Mouse (Mus musculus) testis, adult 2 months (tissue): Measurements from ENCODE around the gene Parg. TPM values are rescaled to one million over a fixed set of nuclear protein-coding genes. Genes with fewer than 3 reads are reported as not detected.
A peak's percentile ranks its signal among the peaks of the same experiment; 100 is the strongest.

Source experiments
- H3K27ac ChIP-seq: fragments of 200-500 bp; 2 replicates; pipeline ENCODE4 v1.5.1; 2012; ENCODE audit warnings: low read depth, low read length; ENCODE audit not compliant: control insufficient read depth, insufficient read depth
- H3K27me3 ChIP-seq: fragments of 200-500 bp; 2 replicates; pipeline ENCODE4 v1.6.1; 2012; ENCODE audit warnings: mild to moderate bottlenecking, low read length, moderate library complexity; ENCODE audit not compliant: control insufficient read depth, insufficient read depth
- H3K36me3 ChIP-seq: fragments of 200-500 bp; 2 replicates; pipeline ENCODE4 v1.6.1; 2012; ENCODE audit warnings: mild to moderate bottlenecking, low read length; ENCODE audit not compliant: control insufficient read depth, insufficient read depth
- H3K4me1 ChIP-seq: fragments of 200-500 bp; 2 replicates; pipeline ENCODE4 v1.6.1; 2012; ENCODE audit warnings: low read length; ENCODE audit not compliant: control insufficient read depth, insufficient read depth
- H3K4me3 ChIP-seq: fragments of 200-500 bp; 2 replicates; pipeline ENCODE4 v1.5.1; 2012; ENCODE audit warnings: low read depth, mild to moderate bottlenecking, low read length, moderate library complexity, mixed read lengths; ENCODE audit not compliant: control insufficient read depth
- CTCF ChIP-seq: fragments of 200-500 bp; IDR thresholded peaks from 2 replicates; pipeline ENCODE4 v1.5.1; 2012; ENCODE audit warnings: low read depth, mild to moderate bottlenecking, inconsistent platforms, low read length, moderate library complexity; ENCODE audit not compliant: control insufficient read depth, insufficient read depth, insufficient replicate concordance
- POLR2A ChIP-seq: fragments of 200-500 bp; IDR thresholded peaks from 2 replicates; pipeline ENCODE4 v1.6.1; 2012; ENCODE audit warnings: low read depth, mild to moderate bottlenecking, inconsistent platforms, low read length, moderate library complexity; ENCODE audit not compliant: control insufficient read depth
- polyA plus RNA-seq: library from polyadenylated mRNA; depleted of rRNA; stranded (reverse); fragments of >200 nt; gene quantifications from 2 replicates; pipeline ENCODE4 v1.2.3, GENCODE M21; 2012

Parg gene
- polyA plus RNA-seq, 1 experiment = 7.6 TPM

GRCm38 (mm10) chr14:32301622-32302021, 99.9 kb downstream of the Parg start:
- H3K27me3 ChIP-seq = no peaks in the 10 kb centered on the region
- no peaks in the 10 kb centered on the region for H3K36me3 ChIP-seq
- H3K4me1 ChIP-seq = no peaks in the 10 kb centered on the region; the same call in 1 of the 2 replicates
- no peak overlapping the region for H3K4me3 ChIP-seq
- no peak for TF ChIP-seq CTCF
- TF ChIP-seq POLR2A = no peak
- H3K27ac ChIP-seq = 0 out of 2 replicates have a peak overlapping the region, but pooled peaks have one; percentile 24

DNA sequence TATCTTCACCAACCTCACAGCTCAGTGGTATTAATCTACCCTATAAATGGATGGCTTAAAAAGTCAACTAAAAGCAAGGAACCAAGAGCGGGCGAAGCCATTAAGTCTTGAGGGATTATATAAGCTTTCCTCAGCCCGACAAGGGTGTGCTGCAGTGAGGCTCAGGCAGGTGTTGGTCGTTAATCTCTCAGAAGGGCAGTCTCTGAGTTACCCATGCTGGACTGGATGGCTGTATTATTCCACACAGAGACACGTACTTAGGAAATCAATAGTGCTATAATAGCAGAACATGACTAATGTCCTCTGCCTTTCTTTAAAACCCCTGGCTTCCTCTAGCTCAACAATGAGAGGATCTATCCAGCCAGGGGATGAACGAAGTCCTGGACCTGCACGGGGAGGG, 100.7 kb downstream of the Parg start:
- Histone ChIP-seq H3K4me1 (no peaks in the 10 kb centered on the region; the same call in 1 of the 2 replicates), H3K4me3 (no peak overlapping the region), H3K36me3 (no peaks in the 10 kb centered on the region), H3K27ac (no peak overlapping the region), H3K27me3 (no peaks in the 10 kb centered on the region)
- TF ChIP-seq CTCF (no peak), POLR2A (no peak)

DNA sequence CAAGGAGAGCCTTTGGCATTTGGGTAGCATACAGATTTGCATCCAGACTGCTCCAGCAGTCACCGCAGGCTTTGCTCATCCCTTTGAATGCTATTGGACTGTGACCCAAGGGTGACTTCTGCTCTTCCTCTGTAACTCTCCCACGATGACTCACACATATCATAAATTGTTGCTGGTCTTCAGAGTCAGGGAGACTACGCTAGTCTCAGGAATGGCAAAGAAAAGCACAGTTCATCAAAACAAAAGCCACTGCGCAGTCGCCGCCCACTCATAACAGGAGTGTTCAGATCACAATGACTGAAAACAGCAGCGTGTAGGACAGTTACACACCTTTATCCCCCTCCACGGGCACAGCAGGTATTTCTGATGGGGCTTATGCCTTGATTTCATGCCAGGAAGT, 103.2 kb downstream of the Parg start:
- H3K27ac ChIP-seq = no peak overlapping the region
- no peaks in the 10 kb centered on the region for H3K36me3 ChIP-seq
- H3K27me3 ChIP-seq = no peaks in the 10 kb centered on the region
- H3K4me3 ChIP-seq = no peak overlapping the region
- H3K4me1 ChIP-seq = no peaks in the 10 kb centered on the region
- TF ChIP-seq CTCF (no peak), POLR2A (no peak)

DNA sequence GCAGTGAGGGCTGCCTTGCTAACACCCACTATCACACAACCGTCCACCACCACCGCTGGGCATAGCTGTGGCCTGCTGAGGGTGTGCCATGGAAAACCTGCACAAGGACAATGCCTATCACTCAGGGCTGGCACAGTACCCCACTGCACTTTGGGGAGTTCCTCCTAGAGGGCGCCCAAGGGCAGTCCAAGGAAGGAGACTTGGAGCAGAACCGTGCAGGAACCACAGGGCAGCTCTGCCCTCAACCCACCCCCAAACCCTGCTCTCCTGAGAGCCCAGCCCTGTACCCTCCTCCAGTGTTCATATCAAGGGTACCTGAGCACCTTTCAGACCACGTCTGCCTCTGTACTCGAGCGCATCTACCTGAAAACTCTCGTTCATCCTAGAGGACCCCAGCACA, 108.1 kb downstream of the Parg start:
- Histone ChIP-seq H3K36me3 (no peaks in the 10 kb centered on the region), H3K27ac (no peak overlapping the region), H3K4me3 (no peak overlapping the region), H3K4me1 (peaks cover 5% of the 10 kb centered on the region), H3K27me3 (no peaks in the 10 kb centered on the region)
- TF ChIP-seq CTCF (peak; percentile 51; the same call in 1 of the 2 replicates), POLR2A (no peak)

- H3K36me3 ChIP-seq = no peaks in the 10 kb centered on the region
- no peak overlapping the region for H3K4me3 ChIP-seq
- no peaks in the 10 kb centered on the region for H3K27me3 ChIP-seq
- no peak overlapping the region for H3K27ac ChIP-seq
- H3K4me1 ChIP-seq = peaks cover 5% of the 10 kb centered on the region
- TF ChIP-seq CTCF (no peak), POLR2A (no peak)
Measured at GRCm38 (mm10) chr14:32311381-32312035, 109.8 kb downstream of the Parg start.

- no peak overlapping the region for H3K27ac ChIP-seq
- H3K4me1 ChIP-seq = peaks cover 15% of the 10 kb centered on the region
- no peak for TF ChIP-seq POLR2A
- no peak for TF ChIP-seq CTCF
- no peaks in the 10 kb centered on the region for H3K27me3 ChIP-seq
- no peaks in the 10 kb centered on the region for H3K36me3 ChIP-seq
- peak overlapping the region; percentile 11; the same call in 1 of the 2 replicates for H3K4me3 ChIP-seq
Measured at GRCm38 (mm10) chr14:32317822-32318221, 116.1 kb downstream of the Parg start.

DNA sequence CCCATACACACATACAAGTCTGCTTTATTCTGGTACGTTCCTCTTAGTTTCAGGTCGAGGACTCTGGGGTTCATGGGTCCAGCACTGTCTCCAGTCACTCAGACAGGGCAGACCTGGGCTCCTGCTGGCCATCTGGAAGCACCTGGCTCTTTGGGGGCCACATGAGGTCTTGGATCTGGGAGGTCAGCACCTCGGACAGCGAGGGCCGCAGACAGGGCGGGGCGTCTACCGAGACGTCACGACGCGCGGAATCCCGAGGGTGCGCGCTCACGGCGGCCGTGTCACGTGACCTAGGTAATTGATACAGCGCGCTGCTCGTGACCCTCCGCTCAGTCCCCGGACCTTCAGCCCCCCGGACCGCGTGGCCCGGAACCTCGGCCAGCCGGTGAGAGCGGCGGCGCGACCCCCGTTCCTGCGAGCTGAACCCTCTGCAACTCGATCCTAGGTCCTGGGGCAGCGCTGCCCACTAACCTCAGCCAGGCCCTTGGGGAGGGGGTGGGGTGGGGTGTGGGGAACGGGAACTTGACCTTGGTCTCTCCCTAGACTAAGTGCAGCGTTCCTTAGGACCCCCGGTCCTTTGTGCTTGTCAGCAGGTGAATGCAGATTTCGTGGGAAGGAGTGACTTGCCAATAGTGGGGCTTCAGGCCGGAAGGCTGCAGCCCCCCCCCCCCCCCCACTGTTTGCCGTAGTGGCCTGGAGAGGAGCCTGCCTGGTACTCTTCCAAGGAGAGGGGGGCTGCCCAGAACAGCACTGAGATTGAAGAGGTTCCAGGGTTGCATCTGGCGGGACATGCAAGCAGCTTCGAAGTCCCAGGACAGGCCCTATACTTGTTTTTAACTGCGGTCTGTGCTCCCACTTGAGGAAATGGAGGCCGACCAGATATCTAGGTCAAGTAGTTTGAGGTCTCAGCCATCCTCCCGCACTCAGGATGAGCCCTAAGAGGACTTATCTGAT, 120.3 kb downstream of the Parg start, which contains the start of gene Ogdhl:
TSS of gene Ogdhl (plus strand) at position 288 of the 954 bp plus-strand sequence.
- H3K27ac ChIP-seq = peak within 1 kb of the TSS; percentile 63
- H3K36me3 ChIP-seq = no peaks in the 10 kb centered on the region
- peak within 1 kb of the TSS; percentile 86 for H3K4me3 ChIP-seq
- H3K27me3 ChIP-seq = no peaks in the 10 kb centered on the region
- TF ChIP-seq CTCF (no peak), POLR2A (peak; percentile 52)
- H3K4me1 ChIP-seq = peaks cover 15% of the 10 kb centered on the region
